Mouse (Mus musculus) midbrain, postnatal 0 days (tissue): Measurements from ENCODE around the gene Dact3. TPM values are rescaled to one million over a fixed set of nuclear protein-coding genes. Genes with fewer than 3 reads are reported as not detected.

Source experiments
- ATAC-seq: fragments of 200-750 bp; cut with Nextera tagmentation; 2 replicates; pipeline ENCODE4 v1.8.0; 2017; ENCODE audit warnings: moderate number of reproducible peaks, mild to moderate bottlenecking, moderate TSS enrichment, moderate library complexity; ENCODE audit not compliant: low FRiP score
- DNase-seq: peaks from one replicate; pipeline ENCODE4 v3.0.0-alpha.2; 2015; ENCODE audit warnings: low spot score
- H3K27ac ChIP-seq: fragments of 300-500 bp; sonication (generic); 2 replicates; pipeline ENCODE4 v1.5.1; 2014; ENCODE audit warnings: low read depth, mild to moderate bottlenecking, low read length, mixed read lengths
- H3K27me3 ChIP-seq: fragments of 300-500 bp; sonication (generic); 2 replicates; pipeline ENCODE4 v1.6.1; 2014; ENCODE audit warnings: low read length, control low read depth, mixed read lengths; ENCODE audit not compliant: insufficient read depth
- H3K36me3 ChIP-seq: fragments of 300-500 bp; sonication (generic); 2 replicates; pipeline ENCODE4 v1.6.1; 2014; ENCODE audit warnings: low read length, control low read depth, mixed read lengths; ENCODE audit not compliant: insufficient read depth
- H3K4me1 ChIP-seq: fragments of 300-500 bp; sonication (generic); 2 replicates; pipeline ENCODE4 v1.6.1; 2014; ENCODE audit warnings: mild to moderate bottlenecking, control low read depth, antibody characterized with exemption, low read length, mixed read lengths; ENCODE audit not compliant: insufficient read depth
- H3K4me2 ChIP-seq: fragments of 300-500 bp; sonication (generic); 2 replicates; pipeline ENCODE4 v1.6.1; 2014; ENCODE audit warnings: low read depth, mild to moderate bottlenecking, low read length, mixed read lengths; ENCODE audit not compliant: poor library complexity, severe bottlenecking
- H3K4me3 ChIP-seq: fragments of 300-500 bp; sonication (generic); 2 replicates; pipeline ENCODE4 v1.5.1; 2014; ENCODE audit warnings: low read depth, mild to moderate bottlenecking, low read length, moderate library complexity
- H3K9ac ChIP-seq: fragments of 300-500 bp; sonication (generic); replicated peaks from 2 replicates; pipeline ENCODE4 v1.6.1; 2014; ENCODE audit warnings: mild to moderate bottlenecking, low read length, moderate library complexity, mixed read lengths; ENCODE audit not compliant: poor library complexity, severe bottlenecking
- H3K9me3 ChIP-seq: fragments of 300-500 bp; sonication (generic); 2 replicates; pipeline ENCODE4 v1.6.1; 2016; ENCODE audit warnings: low read length, control low read depth
- CTCF ChIP-seq: IDR thresholded peaks from 2 replicates; pipeline ENCODE4 v1.5.1; 2016; ENCODE audit warnings: antibody characterized with exemption, mild to moderate bottlenecking
- WGBS: fragments of 180-500 bp; shearing (Covaris S2); extraction: QIAGEN DNeasy Blood & Tissue Kit; methylation state at CpG from one replicate; pipeline ENCODE4 v1.1.7; 2014; 5-methylcytosine and 5-hydroxymethylcytosine counted together
- polyA plus RNA-seq: library from polyadenylated mRNA; unstranded; fragments of >200 nt; fragmentation: Nextera tagmentation; extraction: Ambion mirVana; gene quantifications from 2 replicates; pipeline ENCODE4 v1.2.1, GENCODE M21; 2015
- total RNA-seq: library from RNA; depleted of rRNA; stranded (reverse); fragments of >200 nt; gene quantifications from 2 replicates; pipeline ENCODE4 v1.2.3, GENCODE M21; 2014

The Dact3 gene
- total and polyA plus RNA-seq, 2 experiments from 2014 or later: 7.5 to 107 TPM

DNA sequence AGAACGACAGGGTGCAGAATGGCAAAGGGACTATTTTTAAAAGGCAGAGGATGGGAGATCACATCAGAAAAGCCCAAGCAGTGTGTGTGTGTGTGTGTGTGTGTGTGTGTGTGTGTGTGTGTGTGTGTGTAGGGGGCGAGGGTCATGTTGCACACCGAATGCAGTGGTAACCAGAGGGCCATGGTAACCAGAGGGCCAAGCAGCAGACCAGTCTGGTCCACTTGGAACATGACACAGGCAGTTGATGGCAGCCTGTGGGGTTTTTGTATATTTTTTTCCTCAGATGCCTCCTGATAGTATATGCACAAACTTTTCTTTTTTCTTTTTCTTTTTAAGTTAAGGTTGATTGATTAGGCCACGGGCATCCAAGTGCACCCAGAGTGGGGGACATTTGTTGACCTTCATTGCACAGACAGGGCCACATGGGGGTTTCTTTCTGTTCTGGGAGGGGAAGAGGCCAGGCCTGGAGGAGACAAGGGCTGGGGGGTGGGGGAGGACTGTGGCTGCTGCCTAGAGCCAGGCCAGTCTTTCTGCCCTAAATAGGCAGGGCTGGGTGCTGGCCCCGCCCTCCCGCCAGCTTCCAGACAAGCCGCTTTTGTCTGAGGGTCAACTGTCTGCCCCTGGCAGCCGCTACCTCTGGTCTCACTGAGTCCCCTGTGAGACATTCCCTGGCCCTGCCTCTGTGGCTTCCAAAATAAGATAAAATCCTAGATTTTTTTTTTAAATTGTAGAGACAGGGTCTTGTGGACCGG lies 4.9 kb downstream of the Dact3 start:
- ATAC-seq (no peak), DNase-seq (peak; percentile 44)
- H3K4me3 ChIP-seq: no peak overlapping the region
- H3K4me2 ChIP-seq: no peak overlapping the region
- H3K9ac ChIP-seq: no peak overlapping the region
- H3K4me1 ChIP-seq: peaks cover 4% of the 10 kb centered on the region; the same call in 1 of the 2 replicates
- TF ChIP-seq CTCF: no peak
- no peaks in the 10 kb centered on the region for H3K27me3 ChIP-seq
- 31% methylated on average over 9 of the region's 9 CpGs for WGBS
- H3K27ac ChIP-seq: no peak overlapping the region
- no peaks in the 10 kb centered on the region for H3K9me3 ChIP-seq
- peaks cover 6% of the 10 kb centered on the region; the same call in 1 of the 2 replicates for H3K36me3 ChIP-seq

- peaks cover 4% of the 10 kb centered on the region; the same call in 1 of the 2 replicates for H3K4me1 ChIP-seq
- ATAC-seq: no peak
- DNase-seq: no peak
- no peaks in the 10 kb centered on the region for H3K27me3 ChIP-seq
- no peak for TF ChIP-seq CTCF
- no peak overlapping the region for H3K4me2 ChIP-seq
- H3K27ac ChIP-seq: no peak overlapping the region
- H3K9me3 ChIP-seq: no peaks in the 10 kb centered on the region
- peaks cover 13% of the 10 kb centered on the region for H3K36me3 ChIP-seq
- H3K4me3 ChIP-seq: no peak overlapping the region
- 28% methylated on average over 5 of the region's 5 CpGs for WGBS
- no peak overlapping the region for H3K9ac ChIP-seq
Measured at GRCm38 (mm10) chr7:16880615-16881014, 5.5 kb downstream of the Dact3 start.

GRCm38 (mm10) chr7:16883162-16883561 lies 8.0 kb downstream of the Dact3 start:
- 94% methylated on average over 6 of the region's 6 CpGs for WGBS
- Histone ChIP-seq H3K4me2 (no peak overlapping the region), H3K9ac (no peak overlapping the region), H3K27ac (no peak overlapping the region), H3K9me3 (no peaks in the 10 kb centered on the region), H3K4me3 (no peak overlapping the region), H3K4me1 (no peaks in the 10 kb centered on the region), H3K27me3 (no peaks in the 10 kb centered on the region), H3K36me3 (peaks cover 25% of the 10 kb centered on the region)
- DNase-seq: no peak
- ATAC-seq: no peak
- TF ChIP-seq CTCF: no peak

GRCm38 (mm10) chr7:16884334-16884733 lies 9.2 kb downstream of the Dact3 start:
- Histone ChIP-seq H3K27ac (no peak overlapping the region), H3K4me1 (no peaks in the 10 kb centered on the region), H3K9ac (no peak overlapping the region), H3K36me3 (peaks cover 22% of the 10 kb centered on the region), H3K9me3 (no peaks in the 10 kb centered on the region), H3K27me3 (0 out of 2 replicates have a peak, but pooled peaks cover 3% of the 10 kb centered on the region), H3K4me2 (no peak overlapping the region), H3K4me3 (no peak overlapping the region)
- WGBS: 75% methylated on average over 4 of the region's 4 CpGs
- no peak for DNase-seq
- no peak for TF ChIP-seq CTCF
- no peak for ATAC-seq

DNA sequence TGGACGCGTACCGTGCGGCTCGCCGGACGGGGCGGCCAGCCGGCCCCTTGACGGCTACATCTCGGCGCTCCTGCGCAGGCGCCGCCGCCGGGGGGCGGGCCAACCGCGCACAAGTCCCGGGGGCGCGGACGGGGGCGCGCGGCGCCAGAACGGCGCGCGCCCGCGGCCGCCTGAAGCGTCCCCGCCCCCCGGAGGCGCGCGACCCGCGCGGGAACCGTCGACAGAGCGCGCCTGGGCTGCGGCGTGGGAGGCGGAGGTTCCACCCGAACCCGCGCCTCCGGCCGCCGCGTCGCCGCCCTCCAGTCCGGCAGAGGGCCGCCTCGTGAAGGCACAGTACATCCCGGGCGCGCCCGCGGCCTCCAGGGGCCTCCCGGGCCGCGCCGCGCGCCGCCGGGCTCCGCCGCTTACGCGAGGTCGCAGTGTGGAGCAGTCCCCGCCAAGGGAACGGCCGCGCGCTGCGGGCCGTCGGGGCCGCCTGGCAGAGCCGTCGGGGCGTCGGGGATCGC lies 10.2 kb downstream of the Dact3 start:
- no peaks in the 10 kb centered on the region for H3K4me1 ChIP-seq
- WGBS: 14% methylated on average over 61 of the region's 95 CpGs
- ATAC-seq (0 out of 2 replicates have a peak, but pooled peaks have one; percentile 11), DNase-seq (peak; percentile 23)
- peak overlapping the region; percentile 16; the same call in 1 of the 2 replicates for H3K4me3 ChIP-seq
- no peaks in the 10 kb centered on the region for H3K9me3 ChIP-seq
- no peak overlapping the region for H3K9ac ChIP-seq
- 0 out of 2 replicates have a peak, but pooled peaks cover 3% of the 10 kb centered on the region for H3K27me3 ChIP-seq
- H3K27ac ChIP-seq: no peak overlapping the region
- H3K4me2 ChIP-seq: peak overlapping the region; percentile 18; the same call in 1 of the 2 replicates
- peaks cover 22% of the 10 kb centered on the region for H3K36me3 ChIP-seq
- TF ChIP-seq CTCF: no peak

DNA sequence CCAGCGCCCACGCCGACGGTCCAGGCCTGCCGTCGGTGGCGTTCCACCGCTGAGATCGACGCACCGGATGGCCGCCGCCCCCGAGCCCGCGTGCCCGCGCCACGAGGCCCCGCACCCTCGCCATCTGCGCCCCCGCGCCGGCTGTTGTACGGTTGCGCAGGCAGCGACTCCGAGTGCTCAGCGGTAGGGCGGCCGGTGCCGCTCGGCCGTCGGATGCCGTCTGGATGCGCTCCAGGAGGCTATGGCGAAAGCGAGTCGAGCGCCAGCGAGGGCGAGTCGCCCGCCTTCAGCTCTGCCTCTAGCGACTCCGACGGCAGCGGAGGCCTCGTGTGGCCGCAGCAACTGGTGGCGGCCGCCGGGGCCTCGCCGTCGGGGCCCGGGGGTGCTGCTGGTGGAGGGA lies 10.8 kb downstream of the Dact3 start:
- Histone ChIP-seq H3K4me2 (no peak overlapping the region), H3K27me3 (0 out of 2 replicates have a peak, but pooled peaks cover 3% of the 10 kb centered on the region), H3K9me3 (no peaks in the 10 kb centered on the region), H3K27ac (no peak overlapping the region), H3K36me3 (peaks cover 22% of the 10 kb centered on the region), H3K4me1 (no peaks in the 10 kb centered on the region), H3K4me3 (peak overlapping the region; percentile 16; the same call in 1 of the 2 replicates), H3K9ac (no peak overlapping the region)
- ATAC-seq (0 out of 2 replicates have a peak, but pooled peaks have one; percentile 3), DNase-seq (no peak)
- TF ChIP-seq CTCF: no peak
- WGBS: 46% methylated on average over 58 of the region's 59 CpGs
